Mouse (Mus musculus): ENCODE measurements around the gene Daam1.

DNA sequence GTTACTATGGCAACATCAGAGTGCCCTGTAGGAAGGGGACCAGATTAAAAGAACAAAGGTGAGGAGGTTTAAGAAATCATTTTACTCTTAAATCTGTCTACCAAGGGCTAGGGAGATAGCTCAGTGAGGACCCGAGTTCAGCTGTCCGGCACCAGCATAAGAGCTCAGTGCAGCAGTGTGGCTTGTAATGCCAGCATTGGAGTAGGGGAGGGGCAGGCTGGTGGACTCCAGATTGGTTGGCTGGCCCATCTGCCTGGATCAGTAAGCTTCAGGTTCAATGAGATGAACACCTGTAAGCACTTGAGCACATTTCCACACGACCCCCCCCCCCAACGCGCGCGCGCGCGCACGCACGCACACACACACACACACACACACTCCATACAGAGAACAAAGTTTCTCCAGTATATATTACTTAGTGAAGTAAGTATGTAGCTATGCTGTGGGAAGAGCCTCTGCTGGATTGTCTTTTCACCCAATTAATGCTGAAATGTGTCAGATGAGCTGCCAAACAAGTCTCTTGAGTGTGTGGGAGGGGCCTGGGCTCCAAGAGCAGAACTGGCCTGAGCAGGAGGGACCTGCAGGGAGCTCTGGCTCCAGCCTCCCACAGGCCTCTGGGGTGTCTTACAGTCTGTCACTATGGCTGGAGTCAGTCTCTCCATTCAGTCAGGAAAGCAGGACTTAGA, 75.8 kb downstream of the Daam1 start:
- TF ChIP-seq CTCF (conservative IDR thresholded peaks at IDR 0.05; ENCODE audit: low read length) (no peak), POU5F1 (IDR thresholded peaks at IDR 0.05; ENCODE audit: borderline replicate concordance, low read length) (no peak)
